Mouse (Mus musculus) erythroid progenitor cell, adult 5-6 weeks (primary cell): ENCODE measurements around the gene Cgrrf1. TPM values are rescaled to one million over a fixed set of nuclear protein-coding genes. Genes with fewer than 3 reads are reported as not detected.

Experiments
- ATAC-seq: replicated peaks from 2 replicates; pipeline ENCODE4 v1.8.0; 2016; ENCODE audit warnings: moderate number of reproducible peaks, mild to moderate bottlenecking, moderate TSS enrichment, inconsistent platforms; ENCODE audit not compliant: poor library complexity, low FRiP score, severe bottlenecking
- total RNA-seq, 2 experiments: library from RNA; stranded (forward) in 1 of 2; stranded (reverse) in 1 of 2; fragments of 150-400 nt in 1 of 2; fragments of 186-747, 209-891 nt in 1 of 2; gene quantifications; 2 replicates each; pipeline versions ENCODE4 v1.2.3 to v1.2.4; 2015 to 2017; ENCODE audit warnings: low replicate concordance in 2 of 2

The Cgrrf1 gene
- total RNA-seq, 2 experiments from 2014 or later, result 47.4 to 56.2 TPM

DNA sequence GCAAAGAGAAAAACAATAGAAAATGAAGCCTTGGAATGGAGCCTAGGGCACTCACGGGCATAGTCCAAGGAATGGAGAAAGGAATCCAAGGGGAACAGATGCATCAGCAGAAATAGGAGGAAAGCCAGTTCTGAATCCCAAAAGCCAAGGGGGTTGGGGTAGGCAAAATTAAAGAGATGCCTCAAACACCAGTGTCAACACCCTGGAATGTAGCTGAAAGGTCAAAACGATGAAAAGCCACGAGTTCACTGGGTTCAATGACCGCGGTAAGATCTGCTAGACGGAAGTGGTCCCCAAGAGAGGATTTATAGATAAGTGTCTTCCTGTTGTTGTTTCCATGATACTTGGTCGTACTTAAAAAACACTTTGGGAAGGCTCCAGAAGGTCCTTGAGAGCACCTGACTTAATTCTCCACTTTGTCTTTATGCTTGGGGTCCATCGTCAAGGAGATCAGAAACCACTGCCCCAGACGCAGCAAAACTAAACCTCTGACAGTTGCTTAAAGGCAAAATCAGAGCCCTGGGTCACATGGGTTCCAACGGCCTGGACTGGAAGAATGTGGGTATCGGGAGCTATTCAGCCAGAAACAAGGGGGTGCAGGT lies 10.6 kb upstream of the Cgrrf1 start:
- ATAC-seq, result no peak; the same call in 1 of the 2 replicates

DNA sequence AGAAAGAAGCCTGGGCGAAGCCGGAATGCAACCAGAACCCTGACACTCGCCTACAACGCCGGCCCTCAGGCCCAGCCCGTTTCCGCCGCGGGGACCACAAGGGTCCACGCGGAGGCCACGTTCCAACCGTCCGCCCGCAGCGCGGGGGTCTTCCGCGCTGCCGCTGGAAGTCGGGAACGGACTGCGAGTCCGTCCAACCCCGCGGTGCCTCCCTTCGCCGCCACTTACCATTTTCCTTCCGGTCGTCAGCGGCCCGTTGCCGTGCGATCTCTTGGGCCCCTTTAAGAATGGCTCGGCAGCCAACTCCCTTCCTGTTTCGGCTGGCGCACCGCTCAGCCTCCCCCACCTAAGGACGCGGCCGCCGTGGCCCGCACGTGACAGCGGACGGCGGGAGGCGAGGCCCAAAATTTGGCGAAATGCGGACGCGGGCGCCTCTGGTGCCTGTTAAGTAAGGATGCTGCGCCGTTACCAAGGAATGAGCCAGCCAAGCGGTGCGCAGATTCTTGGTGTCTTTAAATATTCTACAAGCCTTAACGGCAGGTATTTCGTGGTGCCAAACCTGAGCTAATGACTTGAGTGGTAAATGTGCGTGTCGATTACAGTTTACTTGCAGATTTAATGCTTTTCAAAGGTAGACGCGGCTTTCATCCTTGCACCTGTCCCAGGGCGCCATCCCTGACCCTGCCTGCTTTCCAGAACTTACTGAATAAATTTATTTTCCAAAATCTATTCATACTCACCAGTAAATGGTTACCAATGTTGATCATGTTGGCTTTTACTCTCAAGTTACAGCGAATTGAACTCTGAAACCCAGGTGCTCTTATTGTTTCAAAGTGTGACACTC lies 9.8 kb upstream of the Cgrrf1 start, which contains the start of gene Gmfb:
Gene Gmfb, minus strand, starts transcription at position 370 of the 844 bp plus-strand sequence.
- ATAC-seq, result peak; percentile 97

DNA sequence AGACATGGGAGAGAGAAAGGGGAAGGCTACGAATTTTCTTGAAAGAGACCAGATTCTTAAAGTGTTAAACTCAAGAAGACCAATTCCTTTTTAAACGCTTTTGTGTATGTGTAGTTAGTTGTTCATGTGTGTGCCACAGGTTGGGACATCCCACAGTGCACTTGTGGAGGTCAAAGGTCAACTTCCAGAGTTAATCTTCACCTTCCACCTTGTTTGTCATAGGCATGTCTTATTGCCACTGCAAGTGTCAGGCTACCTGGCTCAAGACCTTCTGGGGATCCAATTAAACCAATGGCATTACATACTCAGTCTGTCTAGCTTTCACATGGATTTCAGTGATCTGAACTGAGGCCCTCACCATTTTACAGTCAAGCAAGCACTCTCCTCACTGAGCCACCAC lies 7.9 kb upstream of the Cgrrf1 start:
- ATAC-seq, result no peak

GRCm38 (mm10) chr14:46827430-46827829 lies 4.5 kb upstream of the Cgrrf1 start:
- peak; percentile 51 for ATAC-seq

- peak; percentile 4; the same call in 1 of the 2 replicates for ATAC-seq
Observed at GRCm38 (mm10) chr14:46831295-46831694, 630 bp upstream of the Cgrrf1 start.

GRCm38 (mm10) chr14:46832354-46833272 lies 688 bp downstream of the Cgrrf1 start:
- ATAC-seq, result peak; percentile 35

- ATAC-seq, result no peak
Observed at GRCm38 (mm10) chr14:46839326-46839725, 7.4 kb downstream of the Cgrrf1 start.

DNA sequence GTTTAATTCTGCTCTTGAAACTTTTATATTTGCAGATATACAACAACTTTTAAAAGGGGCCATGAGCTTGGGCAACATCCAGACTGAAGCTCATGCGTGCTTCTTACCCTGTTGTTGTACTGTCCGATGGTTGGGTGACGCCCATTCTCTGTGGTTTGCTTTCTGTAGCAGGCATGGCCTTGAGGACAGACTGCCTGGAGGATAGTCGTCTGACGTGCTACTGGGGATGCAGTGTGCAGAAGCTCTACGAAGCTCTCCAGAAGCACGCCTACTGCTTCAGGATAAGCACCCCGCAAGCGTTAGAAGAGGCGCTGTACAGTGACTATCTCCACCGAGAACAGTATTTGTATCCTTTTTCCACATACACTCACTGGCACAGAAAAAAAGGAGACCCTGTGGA lies 13.8 kb downstream of the Cgrrf1 start:
- ATAC-seq, result no peak

- no peak for ATAC-seq
Observed at GRCm38 (mm10) chr14:46848063-46848590, 16.2 kb downstream of the Cgrrf1 start.

GRCm38 (mm10) chr14:46848736-46849135 lies 16.8 kb downstream of the Cgrrf1 start:
- ATAC-seq, result no peak

DNA sequence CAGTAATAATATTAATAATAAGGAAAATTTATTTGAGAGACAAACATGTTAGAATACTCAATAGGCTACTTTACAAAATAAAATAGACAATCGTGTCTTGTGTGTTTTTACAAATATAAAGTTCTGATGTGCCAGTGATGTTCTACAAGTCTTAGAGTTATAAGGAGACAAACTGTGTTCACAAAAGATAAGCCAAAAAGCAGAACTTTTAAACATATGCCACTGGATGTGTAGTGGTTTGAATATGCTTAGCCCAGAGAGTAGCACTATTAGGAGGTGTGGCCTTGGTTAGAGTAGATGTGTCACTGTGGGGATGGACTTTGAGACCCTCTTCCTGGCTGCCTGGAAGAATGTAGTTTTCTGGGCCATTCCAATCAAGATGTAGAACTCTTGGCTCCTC lies 17.8 kb downstream of the Cgrrf1 start:
- no peak for ATAC-seq

DNA sequence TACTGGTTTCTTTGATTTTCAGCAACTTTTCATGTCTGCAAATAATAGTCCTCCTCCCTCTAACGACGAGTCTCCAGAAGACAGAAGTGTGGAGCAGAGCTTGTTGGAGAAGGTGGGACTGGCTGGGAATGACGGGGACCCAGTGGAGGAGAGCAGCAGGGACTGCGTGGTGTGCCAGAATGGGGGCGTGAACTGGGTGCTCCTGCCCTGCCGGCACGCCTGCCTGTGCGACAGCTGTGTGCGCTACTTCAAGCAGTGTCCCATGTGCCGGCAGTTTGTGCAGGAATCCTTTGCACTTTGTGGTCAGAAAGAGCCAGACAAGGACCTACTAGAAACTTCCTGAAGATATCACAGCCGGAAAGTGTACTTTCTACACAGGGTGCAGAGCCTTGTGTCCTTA lies 21.8 kb downstream of the Cgrrf1 start:
- no peak for ATAC-seq

GRCm38 (mm10) chr14:46862922-46863321 lies 31.0 kb downstream of the Cgrrf1 start:
- no peak for ATAC-seq

GRCm38 (mm10) chr14:46880935-46881334 lies 49.0 kb downstream of the Cgrrf1 start:
- no peak for ATAC-seq

DNA sequence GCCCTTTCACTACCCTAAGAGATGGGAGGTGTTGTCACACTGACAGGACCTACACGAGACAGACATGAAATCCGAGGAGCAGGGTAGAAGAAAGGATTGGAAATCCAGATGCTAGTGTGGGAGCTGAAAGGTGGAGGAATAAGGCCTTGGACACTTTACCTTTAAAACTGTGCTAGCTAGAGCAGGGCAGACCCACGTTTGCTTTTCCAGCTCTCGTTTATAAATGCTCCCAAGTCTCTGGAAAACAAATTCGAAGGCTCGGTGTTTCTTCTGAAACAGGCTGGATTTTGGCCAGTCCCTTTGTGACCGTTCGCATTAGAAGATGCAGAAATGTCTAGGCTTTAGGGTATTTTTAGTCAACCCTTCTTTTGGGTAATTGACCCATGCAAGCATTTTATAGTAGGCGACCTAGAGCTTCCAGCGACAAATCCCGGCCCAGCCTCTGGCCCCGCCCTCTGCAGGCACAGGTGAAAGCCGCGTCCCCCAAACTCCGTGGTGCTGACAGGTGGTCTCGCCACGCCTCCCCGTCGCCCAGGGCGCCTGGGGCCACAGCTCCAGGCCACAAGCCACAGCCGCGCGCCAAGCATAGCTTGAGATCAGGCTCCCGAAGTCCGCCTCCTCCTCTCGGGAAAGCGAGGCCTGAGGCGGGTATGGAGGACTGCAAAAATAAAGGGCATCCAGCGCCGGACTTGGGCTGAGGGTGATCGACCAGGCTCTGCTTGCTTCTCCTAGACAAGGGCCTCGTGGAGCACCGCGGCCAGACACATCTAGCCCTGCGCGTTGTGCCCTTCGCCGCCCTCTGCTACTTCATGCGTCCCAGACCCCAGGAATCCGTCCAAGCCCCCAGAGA lies 49.9 kb downstream of the Cgrrf1 start:
- no peak for ATAC-seq

- ATAC-seq, result no peak
Observed at GRCm38 (mm10) chr14:46882431-46883067, 50.6 kb downstream of the Cgrrf1 start, which contains the start of gene Samd4. Gene Samd4, plus strand, starts transcription at chr14:46882854.

- no peak for ATAC-seq
Observed at GRCm38 (mm10) chr14:46883068-46883870, 51.3 kb downstream of the Cgrrf1 start.
